Mouse (Mus musculus): Measurements from ENCODE around the gene Nps.
"Not testable (repeated sequence)": the region's sequence is repeated elsewhere in the genome, so short reads cannot be mapped to it uniquely, and the experiment has no call there.

Gene Nps

DNA sequence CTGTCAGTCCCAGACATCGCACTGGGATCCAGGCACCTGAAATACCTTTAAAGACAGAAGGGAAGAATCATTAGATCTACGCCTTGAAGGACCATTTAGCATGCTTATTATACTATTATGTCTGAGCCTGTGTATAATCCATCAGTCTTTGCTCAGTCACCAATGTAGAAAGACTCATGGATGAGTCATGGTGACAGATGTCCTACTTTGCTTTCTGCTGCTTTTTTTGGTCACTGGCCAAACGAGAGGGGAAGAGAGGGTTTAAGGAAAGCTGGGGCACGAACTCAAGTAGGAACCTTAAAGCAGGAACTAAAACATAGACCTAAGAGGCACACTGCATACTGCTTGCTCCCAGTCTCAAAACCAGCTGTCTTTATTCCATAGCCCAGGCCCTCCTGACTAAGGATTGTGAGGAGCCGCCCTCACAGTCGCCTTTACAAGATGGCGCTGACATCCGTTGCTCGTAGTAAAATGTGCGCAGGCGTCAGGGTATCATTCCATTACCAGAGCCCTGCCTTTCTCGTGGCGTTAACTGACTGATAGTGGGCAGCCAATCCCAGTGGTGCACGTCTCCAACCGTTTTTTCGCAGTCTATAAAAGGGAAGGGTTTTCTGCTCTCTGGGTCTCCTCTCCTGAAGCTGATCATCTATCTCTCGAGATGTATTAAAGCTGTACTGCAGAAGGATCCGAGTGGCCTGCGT, at the start of gene Nps:
Gene Nps, plus strand, starts transcription at position 651 of the 701 bp plus-strand sequence.
- not testable (repeated sequence) for DNase-seq

DNA sequence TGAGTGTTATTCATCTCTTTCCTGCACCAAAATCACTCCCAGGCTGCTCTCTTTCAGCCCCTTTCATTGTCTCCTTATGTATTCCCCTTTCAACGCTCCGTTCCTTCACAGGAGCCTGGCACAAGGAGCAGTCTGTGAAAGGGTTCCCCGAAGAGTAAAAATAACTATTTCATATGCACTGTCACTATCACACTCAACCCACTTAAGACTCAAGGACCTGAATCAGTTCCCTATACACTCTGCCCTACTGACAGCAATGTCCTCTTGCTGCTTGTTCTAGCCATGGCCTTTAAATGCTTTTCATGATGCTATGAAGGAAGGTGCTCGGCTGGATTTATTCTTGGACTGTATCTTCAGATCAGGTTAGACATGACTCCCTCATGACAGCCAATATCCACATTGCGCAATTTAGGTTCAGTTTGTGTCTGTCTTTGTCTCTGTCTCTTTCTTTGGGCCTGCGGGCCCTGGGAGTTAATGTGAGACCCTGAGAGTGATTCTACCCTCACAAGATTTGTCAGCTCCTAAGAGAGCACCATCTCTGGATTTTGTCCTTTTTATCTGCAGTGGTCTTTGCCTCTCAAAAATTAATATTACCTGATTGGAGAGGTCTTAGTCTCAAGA, 49.4 kb upstream of the Nps start:
- DNase-seq: no peak

DNA sequence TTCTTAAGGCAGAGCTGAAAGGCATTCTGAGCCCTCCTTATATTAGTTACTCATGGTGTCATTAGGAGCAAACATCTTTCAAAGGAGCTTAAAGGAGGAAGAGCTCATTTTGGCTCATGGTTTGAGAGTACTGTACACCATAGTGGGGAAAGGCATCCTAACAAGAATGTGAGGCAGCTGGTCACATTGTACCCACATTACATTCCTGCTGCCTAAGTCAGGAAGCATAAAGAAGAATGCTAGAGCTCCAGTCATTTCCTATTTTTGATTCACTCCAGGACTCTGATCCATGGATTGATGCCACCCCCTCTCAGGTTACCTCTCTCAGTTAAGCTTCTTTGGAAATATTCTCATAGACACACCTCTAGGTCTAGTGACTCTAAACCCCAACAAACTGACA, 48.2 kb upstream of the Nps start:
- no peak for DNase-seq

GRCm38 (mm10) chr7:135210831-135211230, 47.7 kb upstream of the Nps start:
- no peak for DNase-seq

DNA sequence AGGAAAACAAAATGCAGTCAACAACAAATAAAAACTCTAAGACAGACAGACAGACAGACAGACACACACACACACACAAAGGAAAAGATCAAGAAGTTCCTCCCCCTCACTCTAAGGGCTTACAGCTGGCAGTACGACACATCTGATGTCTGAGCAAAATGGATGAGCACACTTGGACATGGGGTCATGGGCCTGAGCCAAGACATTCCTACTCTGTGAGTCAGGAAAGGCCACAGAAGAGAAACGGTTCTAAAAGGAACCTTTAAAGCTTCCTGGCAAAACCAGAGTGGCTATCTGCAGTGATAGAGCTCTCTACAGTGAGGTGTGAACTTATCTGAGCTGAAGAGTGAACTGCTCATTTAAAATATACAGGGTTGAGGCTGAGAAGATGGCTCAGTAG, 46.0 kb upstream of the Nps start:
- DNase-seq: no peak

- DNase-seq: no peak
These were observed 37.0 kb upstream of the Nps start for GRCm38 (mm10) chr7:135221475-135221874.

GRCm38 (mm10) chr7:135226021-135226420, 32.5 kb upstream of the Nps start:
- DNase-seq: no peak

DNA sequence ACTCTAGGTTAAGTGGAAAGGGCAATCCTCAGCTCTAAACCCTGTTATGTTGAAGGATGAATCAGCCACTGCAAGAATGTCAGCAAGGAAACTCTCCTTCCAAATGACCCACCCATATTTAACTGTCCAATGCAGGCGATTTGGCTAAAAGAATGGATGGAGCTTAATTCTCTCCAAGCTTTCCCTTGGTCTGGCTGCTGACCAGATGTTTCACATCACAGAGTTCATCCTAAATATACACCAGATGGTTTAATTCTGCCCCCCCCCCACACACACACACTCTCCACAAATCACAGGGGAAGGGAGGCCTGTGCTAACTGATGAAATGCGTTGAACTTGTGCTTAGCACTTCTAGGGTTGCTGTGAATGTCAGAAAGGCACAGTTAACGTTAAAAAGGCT, 21.4 kb upstream of the Nps start:
- DNase-seq: no peak

DNA sequence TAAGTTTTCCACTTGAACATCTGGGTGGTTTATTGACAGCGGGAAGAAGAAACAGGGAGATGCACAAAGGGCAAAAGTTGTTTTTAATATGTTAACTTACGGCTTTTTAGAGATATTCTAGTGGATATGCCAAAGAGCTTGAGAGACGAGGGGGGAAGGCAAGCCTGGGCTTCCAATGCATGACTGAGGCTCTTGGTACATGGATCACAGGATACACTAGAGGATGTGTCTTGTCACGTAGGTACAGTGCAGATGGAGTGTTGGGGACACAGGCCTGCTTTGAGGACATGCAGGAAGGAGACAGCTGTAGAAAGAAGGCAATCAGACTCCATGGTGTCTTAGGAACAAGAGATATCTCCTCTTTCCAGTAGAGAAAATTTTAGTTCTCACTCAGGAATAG, 19.1 kb upstream of the Nps start:
- no peak for DNase-seq

DNA sequence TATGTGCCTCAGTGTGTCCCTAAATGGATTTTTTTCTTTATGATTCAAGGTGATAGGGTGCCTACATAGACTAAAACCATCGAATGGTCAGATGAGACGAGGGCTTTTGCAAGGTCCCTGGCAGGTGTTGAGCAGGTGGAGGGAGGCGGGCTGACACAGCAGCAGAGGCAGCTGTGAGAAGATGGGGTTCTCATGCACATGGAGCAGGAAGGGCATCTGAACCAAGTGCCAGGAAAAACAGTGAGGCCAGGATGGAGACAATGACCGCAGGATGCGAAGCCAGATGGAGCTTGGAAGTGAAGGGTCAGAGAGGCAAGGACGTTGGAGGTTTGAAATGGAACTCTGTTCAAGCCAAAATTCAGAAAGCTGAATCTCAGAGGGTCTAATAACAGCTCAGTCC, 18.5 kb upstream of the Nps start:
- DNase-seq: no peak

DNA sequence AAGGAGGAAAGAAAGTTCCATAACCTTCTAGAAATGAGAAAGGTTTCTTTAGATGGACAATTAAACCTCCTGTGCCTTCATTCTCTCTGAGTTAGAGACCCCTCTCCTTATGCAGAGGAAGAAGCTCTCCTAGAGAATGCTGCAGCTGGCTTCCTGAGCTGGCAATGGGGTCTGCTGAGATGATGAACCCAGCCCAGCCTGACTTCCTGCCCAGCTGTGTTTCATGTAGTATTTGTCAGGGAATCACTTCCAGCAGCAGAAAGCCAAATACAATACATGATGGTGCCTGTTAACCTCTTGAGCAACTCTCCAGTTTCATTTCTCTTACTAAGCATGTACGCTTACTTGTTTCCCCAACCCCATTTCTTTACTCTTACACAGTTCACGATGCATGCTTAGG, 17.9 kb upstream of the Nps start:
- DNase-seq: no peak

DNA sequence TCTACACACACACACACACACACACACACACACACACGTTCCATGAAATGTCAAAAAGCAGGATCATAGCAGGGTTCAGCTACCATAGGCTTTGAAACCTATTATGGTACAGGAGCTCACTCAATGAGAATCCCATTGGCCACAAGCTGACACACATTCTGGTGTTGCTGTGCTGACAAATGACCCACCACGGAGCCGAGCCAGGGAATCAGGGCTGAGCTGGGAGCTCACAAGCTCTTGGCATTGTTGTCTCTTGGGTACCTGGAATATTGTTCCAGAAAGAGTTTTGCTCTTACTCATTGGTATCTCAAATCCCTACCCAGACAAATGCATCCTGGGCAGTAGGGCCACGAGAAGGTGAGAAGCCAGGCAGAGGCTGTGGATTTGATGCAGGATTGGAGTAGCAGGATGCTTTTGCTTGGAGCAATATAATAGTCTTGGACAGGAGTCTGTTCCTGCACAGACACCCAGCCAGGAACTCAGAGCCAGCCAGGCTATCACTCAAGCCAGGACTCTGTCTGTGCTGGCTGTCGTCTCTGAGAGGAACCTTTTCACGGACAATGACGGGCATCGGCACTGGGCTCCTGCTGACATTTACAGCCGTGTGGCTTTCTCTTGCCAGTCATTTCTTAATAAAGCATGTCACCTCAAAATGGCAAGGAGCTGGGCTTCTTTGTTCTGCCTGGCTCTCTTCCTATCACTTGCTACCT, 14.2 kb upstream of the Nps start:
- DNase-seq: no peak

DNA sequence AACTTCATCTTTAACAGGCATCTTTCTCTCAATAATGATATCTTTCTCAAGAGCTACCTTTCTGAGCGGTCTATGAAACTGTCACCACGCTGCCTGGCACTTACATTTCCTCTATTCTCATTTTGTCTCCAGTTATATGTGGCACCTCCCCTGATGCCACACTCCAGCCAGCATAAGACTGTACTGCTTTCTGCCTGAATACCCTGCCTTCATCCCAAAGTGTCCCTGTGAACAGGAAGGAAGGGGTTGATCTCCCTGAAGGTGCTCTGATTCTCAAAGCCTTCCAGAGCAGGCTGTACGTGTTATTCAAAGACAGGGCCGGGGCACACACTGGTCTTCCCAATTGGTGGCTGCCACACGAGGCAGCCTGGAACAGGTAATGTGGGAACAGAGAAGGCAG, 12.1 kb upstream of the Nps start:
- DNase-seq: no peak

GRCm38 (mm10) chr7:135253249-135253648, 5.3 kb upstream of the Nps start:
- DNase-seq: no peak

DNA sequence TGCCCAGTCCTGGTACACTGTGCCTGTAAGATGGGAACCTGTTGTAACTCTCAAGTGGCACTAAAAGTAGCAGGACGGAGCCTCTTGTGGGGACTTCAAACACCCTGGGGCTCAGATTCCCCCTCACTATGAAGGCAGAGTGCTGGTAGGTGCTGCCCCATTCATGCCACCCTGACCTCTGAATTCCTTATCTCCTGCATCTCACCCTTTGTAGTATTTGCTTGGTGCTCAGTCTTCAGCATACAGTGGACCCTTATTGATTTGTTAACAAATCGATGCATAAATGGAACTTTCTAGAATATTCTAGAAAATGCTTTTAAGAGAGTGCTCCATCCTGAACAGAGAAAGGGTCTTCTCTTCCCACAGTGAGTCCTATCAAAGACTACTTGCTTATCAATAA, 4.1 kb upstream of the Nps start:
- DNase-seq: no peak

GRCm38 (mm10) chr7:135271011-135271410, 12.5 kb downstream of the Nps start:
- DNase-seq: no peak

DNA sequence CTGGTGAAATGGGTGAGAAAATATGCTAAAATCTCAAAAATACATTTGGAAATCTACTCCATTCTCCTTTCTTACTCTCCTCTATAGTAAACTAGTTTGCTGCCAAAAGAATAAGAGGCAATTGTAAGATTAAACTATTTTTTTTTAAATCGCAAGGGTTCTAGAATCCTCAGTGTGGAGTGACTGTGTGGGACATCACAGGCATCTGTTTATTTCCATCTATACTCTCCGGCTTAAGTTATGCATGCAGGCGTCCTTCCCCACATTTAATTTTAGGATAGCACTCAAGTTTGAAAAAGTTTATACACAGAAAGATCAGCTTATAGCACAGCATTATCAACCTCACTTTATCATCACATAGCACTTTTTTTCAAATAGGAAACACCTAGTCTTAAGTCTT, 24.7 kb downstream of the Nps start:
- DNase-seq: no peak

DNA sequence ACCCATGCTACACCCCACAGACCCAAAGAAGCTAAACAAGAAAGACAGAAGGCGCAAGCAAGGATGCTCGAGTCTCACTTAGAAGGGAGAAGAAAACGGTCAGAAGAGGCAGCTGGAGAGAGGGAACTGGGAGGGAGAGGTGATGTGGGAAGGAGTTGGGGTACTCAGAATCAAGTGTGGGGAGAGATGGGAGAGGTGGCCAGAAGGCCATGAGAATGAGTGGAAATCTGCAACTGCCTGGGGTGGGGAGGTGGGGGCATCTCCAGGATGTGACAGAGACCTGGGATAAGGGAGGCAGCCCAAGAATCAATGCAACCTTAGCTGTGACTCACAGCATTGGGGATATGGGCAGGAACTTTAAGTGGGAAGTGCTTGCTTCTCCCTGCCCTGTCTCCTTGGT, 31.5 kb downstream of the Nps start:
- no peak for DNase-seq

GRCm38 (mm10) chr7:135291646-135292236, 33.2 kb downstream of the Nps start:
- DNase-seq: no peak

GRCm38 (mm10) chr7:135294498-135294897, 36.0 kb downstream of the Nps start:
- no peak for DNase-seq

GRCm38 (mm10) chr7:135304496-135304895, 46.0 kb downstream of the Nps start:
- no peak for DNase-seq

Measured in thymus, postnatal 36 days (tissue).